ENCODE assay signal across 11 mouse cellular contexts in genomic region chr12:56535411-56536173, GRCm38 (mm10). TPM values are rescaled to one million over a fixed set of nuclear protein-coding genes. Genes with fewer than 3 reads are reported as not detected.
DNase-seq lines count a peak whose midpoint lies in the region; ATAC-seq and TF ChIP-seq lines count a peak whose summit lies in the region.
"Had no signal": no experiment of that assay in that cellular context is flagged by ENCODE, and none has a peak within 500 bp of the region (broad histone marks: within the 10 kb centered on the region; RNA-seq: fewer than 3 reads in every experiment).

No protein-coding gene starts in this region.

- intact Hi-C loops in heart, postnatal 36 days (cut with DNase I) = loop anchor here (10.0 kb wide), 1 partner anchor 291 kb away; no protein-coding TSS in a partner anchor
- intact Hi-C loops in left cerebral cortex, postnatal 14 days (cut with DNase I) = loop anchor here (5.0 kb wide), 1 partner anchor 157 kb away; the partner anchor contains the start of gene Pax9

- H3K4me3 ChIP-seq in heart, embryonic 12.5 days = peak overlapping the region; percentile 32
- H3K4me3 ChIP-seq in forebrain, embryonic 14.5 days (ENCODE audit: low read depth, low read length) = peak overlapping the region; percentile 33
- peak overlapping the region; percentile 60 for H3K4me3 ChIP-seq in lung, postnatal 0 days (ENCODE audit: low read depth, low read length)

- H3K9me3 ChIP-seq in heart, embryonic 12.5 days (replicated peaks) = no peaks in the 10 kb centered on the region
- no peaks in the 10 kb centered on the region for H3K9me3 ChIP-seq in forebrain, embryonic 14.5 days (replicated peaks; ENCODE audit: control insufficient read depth, low read length)
- no peaks in the 10 kb centered on the region for H3K9me3 ChIP-seq in lung, postnatal 0 days (ENCODE audit: low read length)

- H3K4me1 ChIP-seq in heart, embryonic 12.5 days (replicated peaks) = peaks cover 33% of the 10 kb centered on the region
- no peaks in the 10 kb centered on the region for H3K4me1 ChIP-seq in forebrain, embryonic 14.5 days (ENCODE audit: control insufficient read depth, insufficient read depth, low read length)
- H3K4me1 ChIP-seq in lung, postnatal 0 days (ENCODE audit: insufficient read depth, low read depth, low read length) = no peaks in the 10 kb centered on the region

- peaks cover 91% of the 10 kb centered on the region for H3K27me3 ChIP-seq in heart, embryonic 12.5 days (replicated peaks)
- peaks cover 82% of the 10 kb centered on the region for H3K27me3 ChIP-seq in forebrain, embryonic 14.5 days (replicated peaks; ENCODE audit: control insufficient read depth, insufficient read depth, low read length)
- peaks cover 29% of the 10 kb centered on the region; the same call in 1 of the 2 replicates for H3K27me3 ChIP-seq in lung, postnatal 0 days (replicated peaks; ENCODE audit: insufficient read depth, low read length)

- DNase-seq in heart, postnatal 36 days = no peak
- DNase-seq in ES-CJ7 (ENCODE audit: low read depth, low spot score) = peak; percentile 64
- DNase-seq in forebrain, embryonic 14.5 days (ENCODE audit: low spot score) = peak; percentile 20
- DNase-seq in lung, postnatal 0 days (ENCODE audit: low spot score) = peak; percentile 78
- no peak for DNase-seq in ovary, postnatal 14 days (ENCODE audit: low spot score)
- no peak for DNase-seq in left cerebral cortex, postnatal 14 days (ENCODE audit: low spot score in 2 of 2)
- no peak for DNase-seq in urinary bladder, adult 18-20 months (ENCODE audit: low spot score in 2 of 2)
- DNase-seq: adrenal gland, postnatal 14 days; thymus, postnatal 36 days had no signal

- WGBS in heart, embryonic 12.5 days = 0% methylated on average over 32 of the region's 36 CpGs
- under 1% methylated on average over 30 of the region's 36 CpGs for whole genome bisulfite sequencing in forebrain, embryonic 14.5 days
- under 1% methylated on average over 23 of the region's 36 CpGs for WGBS in lung, postnatal 0 days

- H3K4me2 ChIP-seq in heart, embryonic 12.5 days = peak overlapping the region; percentile 69
- H3K4me2 ChIP-seq in forebrain, embryonic 14.5 days (ENCODE audit: low read length) = peak overlapping the region; percentile 32
- peak overlapping the region; percentile 55 for H3K4me2 ChIP-seq in lung, postnatal 0 days (replicated peaks; ENCODE audit: low read depth, low read length)

- no peak for TF ChIP-seq EP300 in lung, postnatal 0 days (IDR thresholded peaks at IDR 0.05)

- no peaks in the 10 kb centered on the region for H3K36me3 ChIP-seq in heart, embryonic 12.5 days
- H3K36me3 ChIP-seq in forebrain, embryonic 14.5 days (ENCODE audit: control insufficient read depth, insufficient read depth, low read length) = no peaks in the 10 kb centered on the region
- H3K36me3 ChIP-seq in lung, postnatal 0 days (ENCODE audit: insufficient read depth, low read length) = no peaks in the 10 kb centered on the region

- no peak overlapping the region for H3K27ac ChIP-seq in heart, embryonic 12.5 days (ENCODE audit: poor library complexity, severe bottlenecking)
- peak overlapping the region; percentile 84 for H3K27ac ChIP-seq in forebrain, embryonic 14.5 days (ENCODE audit: low read depth, low read length)
- H3K27ac ChIP-seq in lung, postnatal 0 days (ENCODE audit: low read length) = peak overlapping the region; percentile 96
- H3K27ac ChIP-seq: liver, embryonic 14.5 days had no signal

- H3K9ac ChIP-seq in heart, embryonic 12.5 days = no peak overlapping the region
- H3K9ac ChIP-seq in forebrain, embryonic 14.5 days (ENCODE audit: low read length) = peak overlapping the region; percentile 63
- peak overlapping the region; percentile 92 for H3K9ac ChIP-seq in lung, postnatal 0 days (replicated peaks; ENCODE audit: low read depth)
- H3K9ac ChIP-seq: liver, embryonic 14.5 days had no signal

- no peak for TF ChIP-seq CTCF in lung, postnatal 0 days (IDR thresholded peaks at IDR 0.05)

- 0 out of 2 replicates have a peak, but pooled peaks have one; percentile 35 for ATAC-seq in heart, embryonic 12.5 days (ENCODE audit: insufficient number of reproducible peaks, low FRiP score)
- peak; percentile 31 for ATAC-seq in forebrain, embryonic 14.5 days
- peak; percentile 70 for ATAC-seq in lung, postnatal 0 days

RNA-seq across cellular contexts. Expression of gene Nkx2-1, which starts 1.1 kb away (rescaled TPM):
- polyA plus RNA-seq in heart, embryonic 12.5 days (2016; fragmentation: Nextera tagmentation; extraction: Ambion mirVana) = 0.11 and 1.3 TPM in 2 replicates
- total RNA-seq in heart, postnatal 36 days (2021) = not detected
- 13.9 and 15.9 TPM in 2 replicates for polyA plus RNA-seq in forebrain, embryonic 14.5 days (2014; fragmentation: Nextera tagmentation; extraction: Ambion mirVana)
- 62.7 and 68.7 TPM in 2 replicates for polyA plus RNA-seq in lung, postnatal 0 days (2015; fragmentation: Nextera tagmentation; extraction: Ambion mirVana)
- under 1 TPM; 0.35 to 0.47 TPM for total RNA-seq in left cerebral cortex, postnatal 14 days (2021)
- total RNA-seq: adrenal gland, postnatal 14 days had no signal
- polyA plus RNA-seq: liver, embryonic 14.5 days had no signal

Comparison
In these comparisons a context has a peak if more than half of its experiments do, and no peak if none do; other contexts are left out.
1. DNase-seq: peak in ES-CJ7 (single experiment), forebrain, embryonic 14.5 days (single experiment) and lung, postnatal 0 days (single experiment); none in heart, postnatal 36 days (0 of 2), ovary, postnatal 14 days (single experiment), left cerebral cortex, postnatal 14 days (0 of 2) and urinary bladder, adult 18-20 months (0 of 2).
2. Peak in every context shown above with its lines, with median percentiles within 50 percentile points of each other: ATAC-seq, H3K4me2 ChIP-seq and H3K4me3 ChIP-seq.